Mouse (Mus musculus) hindbrain, postnatal 0 days (tissue): Measurements from ENCODE around the gene Gtse1. TPM values are rescaled to one million over a fixed set of nuclear protein-coding genes. Genes with fewer than 3 reads are reported as not detected.

ENCODE experiments used
- ATAC-seq: fragments of 200-750 bp; cut with Nextera tagmentation; 2 replicates; pipeline ENCODE4 v1.8.0; 2017; ENCODE audit warnings: mild to moderate bottlenecking, moderate TSS enrichment, moderate library complexity
- DNase-seq: peaks from one replicate; pipeline ENCODE4 v3.0.0-alpha.2; 2015; ENCODE audit warnings: low spot score
- H3K27ac ChIP-seq: fragments of 300-500 bp; sonication (generic); 2 replicates; pipeline ENCODE4 v1.5.1; 2014; ENCODE audit warnings: mild to moderate bottlenecking
- H3K27me3 ChIP-seq: fragments of 300-500 bp; sonication (generic); 2 replicates; pipeline ENCODE4 v1.6.1; 2014; ENCODE audit warnings: low read length, mixed read lengths; ENCODE audit not compliant: insufficient read depth
- H3K36me3 ChIP-seq: fragments of 300-500 bp; sonication (generic); 2 replicates; pipeline ENCODE4 v1.6.1; 2014; ENCODE audit warnings: low read length, mixed read lengths; ENCODE audit not compliant: insufficient read depth
- H3K4me1 ChIP-seq: fragments of 300-500 bp; sonication (generic); 2 replicates; pipeline ENCODE4 v1.6.1; 2014; ENCODE audit warnings: antibody characterized with exemption, low read length, mixed read lengths; ENCODE audit not compliant: insufficient read depth
- H3K4me2 ChIP-seq: fragments of 300-500 bp; sonication (generic); 2 replicates; pipeline ENCODE4 v1.6.1; 2014; ENCODE audit warnings: low read depth, mild to moderate bottlenecking, low read length, moderate library complexity, mixed read lengths
- H3K4me3 ChIP-seq: fragments of 300-500 bp; sonication (generic); 2 replicates; pipeline ENCODE4 v1.5.1; 2014; ENCODE audit warnings: low read length
- H3K9ac ChIP-seq: fragments of 300-500 bp; sonication (generic); replicated peaks from 2 replicates; pipeline ENCODE4 v1.6.1; 2014; ENCODE audit warnings: mild to moderate bottlenecking, low read length, moderate library complexity, mixed read lengths
- H3K9me3 ChIP-seq: fragments of 300-500 bp; sonication (generic); 2 replicates; pipeline ENCODE4 v1.6.1; 2016; ENCODE audit warnings: low read length, mixed read lengths
- CTCF ChIP-seq: IDR thresholded peaks from 2 replicates; pipeline ENCODE4 v1.5.1; 2016; ENCODE audit warnings: antibody characterized with exemption, control low read depth, low read depth
- WGBS: fragments of 180-500 bp; shearing (Covaris S2); extraction: QIAGEN DNeasy Blood & Tissue Kit; methylation state at CpG from one replicate; pipeline ENCODE4 v1.1.7; 2014; 5-methylcytosine and 5-hydroxymethylcytosine counted together
- polyA plus RNA-seq: library from polyadenylated mRNA; unstranded; fragments of >200 nt; fragmentation: Nextera tagmentation; extraction: Ambion mirVana; gene quantifications from 2 replicates; pipeline ENCODE4 v1.2.1, GENCODE M21; 2015
- total RNA-seq: library from RNA; depleted of rRNA; stranded (reverse); fragments of >200 nt; gene quantifications from 2 replicates; pipeline ENCODE4 v1.2.3, GENCODE M21; 2014; rRNA removed

The Gtse1 gene
- total RNA-seq (10.4 and 10.5 TPM in 2 replicates), polyA plus RNA-seq (4.9 and 5.4 TPM in 2 replicates)

DNA sequence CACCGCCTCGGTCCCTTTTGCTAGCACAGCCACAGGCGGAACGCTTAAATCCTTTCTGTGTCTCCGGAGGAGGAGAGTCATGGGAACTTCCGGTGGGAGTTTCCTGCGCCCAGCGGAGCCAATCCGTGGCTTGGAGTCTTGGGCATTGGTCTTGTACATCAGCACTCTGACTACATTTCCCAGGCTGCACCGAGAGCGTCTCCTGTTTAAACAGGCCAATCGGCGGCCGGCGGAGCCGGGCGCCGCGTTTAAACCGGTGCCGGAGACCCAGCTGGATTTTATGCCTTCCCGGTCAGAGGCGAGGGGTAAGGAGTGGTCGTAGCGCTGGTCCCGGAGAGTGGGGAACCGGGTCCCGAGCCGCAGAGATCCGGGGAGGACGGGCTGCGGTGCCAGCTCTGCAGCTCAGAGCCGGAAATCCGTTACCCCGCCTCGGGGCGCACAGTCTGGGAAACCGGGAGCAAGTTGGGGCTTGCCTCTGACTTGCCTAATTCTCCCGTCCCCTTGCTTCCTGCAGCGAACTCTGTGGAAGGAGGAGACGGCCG lies at the start of gene Gtse1:
TSS of gene Gtse1 (plus strand) at position 256 of the 542 bp plus-strand sequence.
- H3K9ac ChIP-seq: peak within 1 kb of the TSS; percentile 73
- WGBS: under 1% methylated on average over 42 of the region's 42 CpGs

DNA sequence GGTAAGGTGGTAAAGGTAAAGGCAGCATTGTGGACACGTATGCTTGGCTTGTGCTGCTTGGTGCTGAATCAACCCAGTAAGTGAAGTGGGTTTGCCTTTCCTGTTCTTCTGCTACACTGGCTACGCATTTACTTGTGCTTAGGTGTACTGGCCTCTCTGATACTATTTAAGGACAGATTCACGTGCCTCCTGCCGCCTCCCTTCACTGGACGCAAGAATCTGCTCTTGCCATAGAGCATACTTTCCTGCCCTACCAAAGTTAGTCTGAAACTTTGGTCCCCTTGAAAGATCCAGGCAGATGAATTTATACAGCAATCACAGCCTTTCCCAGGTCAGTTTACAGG lies 49.1 kb upstream of the Gtse1 start:
- DNase-seq (no peak), ATAC-seq (no peak)
- 80% methylated on average over 5 of the region's 5 CpGs for WGBS
- H3K4me2 ChIP-seq: peak overlapping the region; percentile 81
- H3K27me3 ChIP-seq: no peaks in the 10 kb centered on the region
- no peaks in the 10 kb centered on the region for H3K36me3 ChIP-seq
- H3K4me3 ChIP-seq: peak overlapping the region; percentile 69
- TF ChIP-seq CTCF: no peak
- no peaks in the 10 kb centered on the region for H3K9me3 ChIP-seq
- peak overlapping the region; percentile 42; the same call in 1 of the 2 replicates for H3K27ac ChIP-seq
- H3K4me1 ChIP-seq: no peaks in the 10 kb centered on the region
- H3K9ac ChIP-seq: no peak overlapping the region

More for the DNA sequence above, at the start of gene Gtse1:
- DNase-seq: peak; percentile 99
- Histone ChIP-seq H3K9me3 (no peaks in the 10 kb centered on the region), H3K4me1 (peaks cover 4% of the 10 kb centered on the region; the same call in 1 of the 2 replicates), H3K4me2 (peak within 1 kb of the TSS; percentile 86), H3K36me3 (no peaks in the 10 kb centered on the region), H3K4me3 (peak within 1 kb of the TSS; percentile 60), H3K27me3 (no peaks in the 10 kb centered on the region), H3K27ac (peak within 1 kb of the TSS; percentile 90)
- peak; percentile 99 for ATAC-seq
- TF ChIP-seq CTCF: no peak

GRCm38 (mm10) chr15:85810806-85811521 lies 48.6 kb upstream of the Gtse1 start:
- peak overlapping the region; percentile 96 for H3K27ac ChIP-seq
- no peaks in the 10 kb centered on the region for H3K9me3 ChIP-seq
- peak overlapping the region; percentile 81 for H3K4me2 ChIP-seq
- peak overlapping the region; percentile 69 for H3K4me3 ChIP-seq
- TF ChIP-seq CTCF: peak; percentile 45
- no peaks in the 10 kb centered on the region for H3K4me1 ChIP-seq
- WGBS: 4% methylated on average over 32 of the region's 36 CpGs
- DNase-seq: peak; percentile 67
- peak; percentile 86 for ATAC-seq
- H3K9ac ChIP-seq: peak overlapping the region; percentile 78
- H3K36me3 ChIP-seq: no peaks in the 10 kb centered on the region
- no peaks in the 10 kb centered on the region for H3K27me3 ChIP-seq

DNA sequence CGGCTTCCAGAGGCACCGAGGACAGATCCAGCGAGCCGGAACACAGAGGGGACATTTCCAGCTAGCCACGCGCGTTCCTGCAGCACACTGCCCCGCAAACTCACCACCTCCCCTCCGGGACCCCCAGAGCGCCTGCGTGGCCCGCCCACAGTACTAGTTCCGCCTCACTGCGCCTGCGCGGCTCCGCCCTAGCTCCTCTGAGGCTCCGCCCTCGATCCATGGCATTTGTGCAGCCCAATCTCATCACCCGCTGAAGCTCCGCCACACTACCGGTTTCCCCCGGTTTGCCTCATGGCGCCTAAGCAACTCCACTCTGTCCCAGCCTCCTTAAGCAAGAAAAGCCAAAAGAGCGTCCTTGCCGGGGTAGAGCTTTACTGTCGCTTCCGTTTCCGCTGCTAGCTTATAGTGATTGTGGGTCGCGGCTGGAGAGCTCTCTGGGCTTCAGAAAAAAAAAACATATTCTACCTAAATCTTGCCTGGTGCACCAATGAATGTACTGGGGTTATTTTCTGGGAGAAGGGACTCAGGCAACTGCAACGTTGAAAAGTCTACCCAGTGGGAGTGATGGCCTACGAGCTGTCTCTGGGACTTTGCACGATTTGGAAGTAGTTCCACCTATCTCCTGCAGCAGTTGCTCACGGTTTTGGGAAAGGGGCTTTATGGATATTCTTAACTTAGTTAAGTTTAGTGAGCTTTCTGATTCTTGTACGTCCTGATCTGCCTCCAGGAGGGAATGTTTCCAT lies 47.8 kb upstream of the Gtse1 start, which contains the start of gene Cdpf1:
TSS of gene Cdpf1 (minus strand) at position 163 of the 743 bp plus-strand sequence.
- Histone ChIP-seq H3K27me3 (no peaks in the 10 kb centered on the region), H3K9me3 (no peaks in the 10 kb centered on the region), H3K9ac (peak within 1 kb of the TSS; percentile 78), H3K27ac (peak within 1 kb of the TSS; percentile 96), H3K4me2 (peak within 1 kb of the TSS; percentile 81), H3K4me1 (no peaks in the 10 kb centered on the region), H3K4me3 (peak within 1 kb of the TSS; percentile 69), H3K36me3 (no peaks in the 10 kb centered on the region)
- TF ChIP-seq CTCF: no peak
- DNase-seq (peak; percentile 99), ATAC-seq (peak; percentile 98)
- 1% methylated on average over 36 of the region's 36 CpGs for WGBS

DNA sequence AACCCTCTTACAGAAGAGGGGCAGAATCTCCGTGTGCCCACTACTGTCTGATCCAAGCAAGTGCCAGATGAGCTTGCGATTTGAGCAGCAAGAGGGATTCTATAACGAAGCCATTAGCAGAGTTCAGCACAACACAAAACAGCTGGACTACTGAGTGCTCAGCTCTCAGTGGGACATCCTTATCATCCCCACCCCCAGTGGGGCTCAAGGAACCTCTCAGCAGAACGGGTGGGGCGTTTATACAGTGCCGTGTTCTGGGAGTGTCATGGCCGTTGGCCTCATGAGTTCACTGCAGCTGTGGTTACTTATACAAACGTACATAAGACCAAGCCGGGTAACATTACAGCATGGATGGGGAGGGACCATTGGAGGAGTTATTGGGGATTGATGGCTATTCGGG lies 46.1 kb upstream of the Gtse1 start:
- no peak for TF ChIP-seq CTCF
- no peaks in the 10 kb centered on the region for H3K27me3 ChIP-seq
- 0 out of 2 replicates have a peak, but pooled peaks cover 6% of the 10 kb centered on the region for H3K9me3 ChIP-seq
- no peak overlapping the region for H3K4me3 ChIP-seq
- no peak overlapping the region for H3K9ac ChIP-seq
- no peak overlapping the region for H3K27ac ChIP-seq
- DNase-seq (no peak), ATAC-seq (no peak)
- no peaks in the 10 kb centered on the region for H3K4me1 ChIP-seq
- 69% methylated on average over 10 of the region's 10 CpGs for WGBS
- no peak overlapping the region for H3K4me2 ChIP-seq
- no peaks in the 10 kb centered on the region for H3K36me3 ChIP-seq

- Histone ChIP-seq H3K4me1 (no peaks in the 10 kb centered on the region), H3K9ac (peak within 1 kb of the TSS; percentile 67), H3K36me3 (no peaks in the 10 kb centered on the region), H3K4me2 (peak within 1 kb of the TSS; percentile 88), H3K4me3 (peak within 1 kb of the TSS; percentile 44), H3K9me3 (0 out of 2 replicates have a peak, but pooled peaks cover 6% of the 10 kb centered on the region), H3K27me3 (no peaks in the 10 kb centered on the region; the same call in 1 of the 2 replicates), H3K27ac (peak within 1 kb of the TSS; percentile 11; the same call in 1 of the 2 replicates)
- ATAC-seq (peak; percentile 81), DNase-seq (peak; percentile 39)
- 2% methylated on average over 47 of the region's 65 CpGs for WGBS
- no peak for TF ChIP-seq CTCF
Measured at GRCm38 (mm10) chr15:85821203-85822010, 38.1 kb upstream of the Gtse1 start, which contains the start of gene Pkdrej. Gene Pkdrej, minus strand, starts transcription at chr15:85821734.
